Mouse (Mus musculus): Measurements from ENCODE around the gene Elmsan1. TPM values are rescaled to one million over a fixed set of nuclear protein-coding genes. Genes with fewer than 3 reads are reported as not detected.

Gene Elmsan1
- total and polyA plus RNA-seq, 3 experiments = 2.2 to 14.3 (median 5.6) TPM

DNA sequence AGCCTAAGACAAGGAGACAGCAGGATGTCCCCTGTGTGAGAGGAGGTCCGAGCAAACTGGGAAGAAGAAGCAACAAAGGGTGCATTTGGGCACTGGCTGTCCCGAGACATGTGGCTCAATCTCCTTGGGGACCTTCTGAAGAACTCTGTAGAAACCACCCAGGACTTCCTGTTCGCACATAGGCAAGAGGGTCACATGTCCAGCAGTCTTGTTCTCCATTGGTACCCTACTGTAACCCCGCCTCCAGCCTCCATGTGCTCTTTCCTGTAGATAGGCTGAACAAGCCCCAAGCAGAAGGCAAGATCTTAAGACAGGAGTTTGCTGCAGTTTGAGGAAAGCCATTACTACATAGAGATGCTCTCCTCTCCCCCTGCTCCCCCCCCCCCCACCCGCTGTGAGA is 34.1 kb upstream of the Elmsan1 start:
- dilution Hi-C loops (cut with MboI; ENCODE audit: extremely low pct_ligation_motif_present, extremely low pct_unique_long_range_greater_than_20kb, low sequenced_read_pairs) = no loop called here
- H3K9me3 ChIP-seq (replicated peaks; ENCODE audit: low read length) = peaks cover 9% of the 10 kb centered on the region

DNA sequence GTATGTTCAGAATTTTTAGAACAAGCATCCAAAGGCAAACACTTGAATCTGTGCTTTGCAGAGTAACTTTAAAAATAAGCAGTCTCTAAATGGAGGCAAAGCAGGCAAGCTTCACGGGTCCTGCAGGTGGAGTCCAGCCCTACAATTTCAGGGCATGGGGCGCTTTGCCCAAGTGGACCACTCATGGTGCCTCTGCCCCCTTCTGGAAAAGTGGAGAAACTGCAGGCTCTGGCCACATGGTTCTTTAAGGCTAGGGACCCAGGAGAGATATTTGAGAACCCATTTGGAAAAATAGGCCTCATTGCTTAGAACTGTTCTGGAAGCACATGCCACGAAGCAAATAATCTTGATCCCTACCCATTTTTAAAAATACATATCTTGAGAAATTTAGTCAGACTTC is 30.5 kb upstream of the Elmsan1 start:
- dilution Hi-C loops (cut with MboI; ENCODE audit: extremely low pct_ligation_motif_present, extremely low pct_unique_long_range_greater_than_20kb, low sequenced_read_pairs) = no loop called here
- Histone ChIP-seq H3K36me3 (replicated peaks in 1 of 2; ENCODE audit: control insufficient read depth in 1 of 2, insufficient read depth in 1 of 2, low read length in 1 of 2) (no peaks in the 10 kb centered on the region), H3K9ac (ENCODE audit: insufficient read depth, low read depth) (no peak overlapping the region), H3K9me3 (replicated peaks; ENCODE audit: low read length) (peaks cover 4% of the 10 kb centered on the region), H3K4me3 (replicated peaks in 1 of 3; ENCODE audit: low read depth in 2 of 3, low read length in 2 of 3, poor library complexity in 1 of 3) (no peak overlapping the region), H3K4me2 (ENCODE audit: insufficient read depth, low read depth, poor library complexity, severe bottlenecking) (no peak overlapping the region), H3K4me1 (ENCODE audit: control insufficient read depth in 1 of 2, insufficient read depth in 2 of 2) (peaks cover 2 to 29% of the 10 kb centered on the region in 2 experiments; a peak in 2 of 4 replicates), H3K27ac (ENCODE audit: insufficient read depth, low read depth) (no peak overlapping the region), H3K79me2 (replicated peaks; ENCODE audit: control insufficient read depth, extremely low read depth, insufficient read depth, poor library complexity, severe bottlenecking) (no peaks in the 10 kb centered on the region), H3K27me3 (replicated peaks) (no peaks in the 10 kb centered on the region)
- DNase-seq (ENCODE audit: extremely low read depth) = peak; percentile 81
- in situ Hi-C loops (cut with MboI; ENCODE audit: low pct_ligation_motif_present, low pct_unique_long_range_greater_than_20kb, low sequenced_read_pairs) = loop anchor here (10.0 kb wide), 1 partner anchor 84 kb away; no protein-coding TSS in a partner anchor
- no peak for TF ChIP-seq EP300 (IDR thresholded peaks at IDR 0.05; ENCODE audit: low read length)
- no peak for TF ChIP-seq MAZ (IDR thresholded peaks at IDR 0.05; ENCODE audit: low read depth, low read length)
- TF ChIP-seq RAD21 (IDR thresholded peaks at IDR 0.05; ENCODE audit: low read depth, low read length) = peak; percentile 94
- no peak for TF ChIP-seq ETS1 (conservative IDR thresholded peaks at IDR 0.05; ENCODE audit: low read depth, low read length)
- no peak for TF ChIP-seq USF1 (IDR thresholded peaks at IDR 0.05; ENCODE audit: low read depth, low read length)
- TF ChIP-seq SIN3A (IDR thresholded peaks at IDR 0.05; ENCODE audit: low read length) = no peak
- TF ChIP-seq JUND (conservative IDR thresholded peaks at IDR 0.05; ENCODE audit: low read depth, low read length) = no peak
- no peak for TF ChIP-seq HCFC1 (IDR thresholded peaks at IDR 0.05; ENCODE audit: low read depth, low read length)
- peak; percentile 9; the same call in 1 of the 2 replicates for TF ChIP-seq USF2 (conservative IDR thresholded peaks at IDR 0.05; ENCODE audit: low read depth, low read length)
- TF ChIP-seq CTCF (conservative IDR thresholded peaks at IDR 0.05 in 1 of 2, IDR thresholded peaks at IDR 0.05 in 1 of 2; ENCODE audit: low read depth in 2 of 2, low read length in 2 of 2) = peak; percentile 70 to 99
- no peak for TF ChIP-seq E2F4 (IDR thresholded peaks at IDR 0.05; ENCODE audit: insufficient replicate concordance, low read depth, low read length)
- TF ChIP-seq NELFE (IDR thresholded peaks at IDR 0.05; ENCODE audit: low read depth, low read length) = no peak; the same call in 1 of the 2 replicates
- TF ChIP-seq POLR2AphosphoS2 (IDR thresholded peaks at IDR 0.05; ENCODE audit: low read depth, low read length) = no peak
- TF ChIP-seq RCOR1 (conservative IDR thresholded peaks at IDR 0.05; ENCODE audit: low read depth, low read length) = no peak
- no peak for TF ChIP-seq CHD2 (IDR thresholded peaks at IDR 0.05; ENCODE audit: low read length)
- TF ChIP-seq CHD1 (IDR thresholded peaks at IDR 0.05; ENCODE audit: low read depth, low read length) = no peak
- no peak for TF ChIP-seq PAX5 (IDR thresholded peaks at IDR 0.05; ENCODE audit: low read length)
- TF ChIP-seq GABPA (IDR thresholded peaks at IDR 0.05; ENCODE audit: insufficient replicate concordance, low read depth, low read length) = no peak
- TF ChIP-seq MYC (IDR thresholded peaks at IDR 0.05; ENCODE audit: low read depth, low read length) = peak; percentile 89

More for the DNA sequence above, 34.1 kb upstream of the Elmsan1 start:
- Histone ChIP-seq H3K27me3 (replicated peaks) (no peaks in the 10 kb centered on the region), H3K4me3 (replicated peaks in 1 of 3; ENCODE audit: low read depth in 2 of 3, low read length in 2 of 3, poor library complexity in 1 of 3) (no peak overlapping the region), H3K36me3 (replicated peaks in 1 of 2; ENCODE audit: control insufficient read depth in 1 of 2, insufficient read depth in 1 of 2, low read length in 1 of 2) (no peaks in the 10 kb centered on the region), H3K4me1 (ENCODE audit: control insufficient read depth in 1 of 2, insufficient read depth in 2 of 2) (peaks cover 0 to 12% of the 10 kb centered on the region in 2 experiments; a peak in 2 of 4 replicates), H3K4me2 (ENCODE audit: insufficient read depth, low read depth, poor library complexity, severe bottlenecking) (no peak overlapping the region), H3K9ac (ENCODE audit: insufficient read depth, low read depth) (no peak overlapping the region), H3K79me2 (replicated peaks; ENCODE audit: control insufficient read depth, extremely low read depth, insufficient read depth, poor library complexity, severe bottlenecking) (no peaks in the 10 kb centered on the region), H3K27ac (ENCODE audit: insufficient read depth, low read depth) (no peak overlapping the region)
- TF ChIP-seq RCOR1 (conservative IDR thresholded peaks at IDR 0.05; ENCODE audit: low read depth, low read length) = no peak
- no peak for TF ChIP-seq JUN (IDR thresholded peaks at IDR 0.05; ENCODE audit: insufficient read depth, low read depth, low read length)
- TF ChIP-seq E2F4 (IDR thresholded peaks at IDR 0.05; ENCODE audit: insufficient replicate concordance, low read depth, low read length) = no peak
- no peak for TF ChIP-seq RAD21 (IDR thresholded peaks at IDR 0.05; ENCODE audit: low read depth, low read length)
- TF ChIP-seq SMC3 (IDR thresholded peaks at IDR 0.05; ENCODE audit: low read depth, low read length) = no peak
- TF ChIP-seq USF1 (IDR thresholded peaks at IDR 0.05; ENCODE audit: low read depth, low read length) = peak; percentile 65
- no peak for TF ChIP-seq SIN3A (IDR thresholded peaks at IDR 0.05; ENCODE audit: low read length)
- no peak for TF ChIP-seq CHD1 (IDR thresholded peaks at IDR 0.05; ENCODE audit: low read depth, low read length)
- no peak for TF ChIP-seq MXI1 (IDR thresholded peaks at IDR 0.05; ENCODE audit: low read depth, low read length)
- no peak for TF ChIP-seq IRF4 (IDR thresholded peaks at IDR 0.05; ENCODE audit: low read depth, low read length)
- no peak for TF ChIP-seq POLR2A (IDR thresholded peaks at IDR 0.05; ENCODE audit: low read depth, low read length)
- no peak for TF ChIP-seq GABPA (IDR thresholded peaks at IDR 0.05; ENCODE audit: insufficient replicate concordance, low read depth, low read length)
- no peak for TF ChIP-seq JUND (conservative IDR thresholded peaks at IDR 0.05; ENCODE audit: low read depth, low read length)
- no peak for TF ChIP-seq KAT2A (IDR thresholded peaks at IDR 0.05; ENCODE audit: insufficient replicate concordance, low read length)
- TF ChIP-seq TBP (conservative IDR thresholded peaks at IDR 0.05; ENCODE audit: low read depth, low read length) = no peak
- TF ChIP-seq CTCF (conservative IDR thresholded peaks at IDR 0.05 in 1 of 2, IDR thresholded peaks at IDR 0.05 in 1 of 2; ENCODE audit: low read depth in 2 of 2, low read length in 2 of 2) = no peak
- peak; percentile 71 for TF ChIP-seq MAX (IDR thresholded peaks at IDR 0.05; ENCODE audit: low read length)
- no peak for TF ChIP-seq HCFC1 (IDR thresholded peaks at IDR 0.05; ENCODE audit: low read depth, low read length)
- TF ChIP-seq USF2 (conservative IDR thresholded peaks at IDR 0.05; ENCODE audit: low read depth, low read length) = peak; percentile 66
- TF ChIP-seq PAX5 (IDR thresholded peaks at IDR 0.05; ENCODE audit: low read length) = no peak
- TF ChIP-seq ELF1 (IDR thresholded peaks at IDR 0.05; ENCODE audit: low read depth, low read length) = peak; percentile 59
- no peak for TF ChIP-seq MAZ (IDR thresholded peaks at IDR 0.05; ENCODE audit: low read depth, low read length)
- TF ChIP-seq MAFK (IDR thresholded peaks at IDR 0.05; ENCODE audit: insufficient replicate concordance, low read length) = no peak
- no peak for TF ChIP-seq TCF12 (IDR thresholded peaks at IDR 0.05; ENCODE audit: low read depth, low read length)
- TF ChIP-seq UBTF (IDR thresholded peaks at IDR 0.05; ENCODE audit: low read depth, low read length) = no peak
- TF ChIP-seq MYC (IDR thresholded peaks at IDR 0.05; ENCODE audit: low read depth, low read length) = peak; percentile 51; the same call in 1 of the 2 replicates
- TF ChIP-seq ZNF384 (IDR thresholded peaks at IDR 0.05; ENCODE audit: low read depth, low read length) = no peak
- no peak for TF ChIP-seq ZC3H11A (IDR thresholded peaks at IDR 0.05; ENCODE audit: low read depth, low read length)
- no peak for TF ChIP-seq EP300 (IDR thresholded peaks at IDR 0.05; ENCODE audit: low read length)
- no peak for TF ChIP-seq NRF1 (IDR thresholded peaks at IDR 0.05; ENCODE audit: low read depth, low read length)
- no peak for TF ChIP-seq BHLHE40 (IDR thresholded peaks at IDR 0.05; ENCODE audit: low read depth, low read length)
- TF ChIP-seq CHD2 (IDR thresholded peaks at IDR 0.05; ENCODE audit: low read length) = no peak
- no peak for TF ChIP-seq ZKSCAN1 (IDR thresholded peaks at IDR 0.05; ENCODE audit: borderline replicate concordance, low read depth, low read length)
- no peak for TF ChIP-seq POLR2AphosphoS2 (IDR thresholded peaks at IDR 0.05; ENCODE audit: low read depth, low read length)
- no peak for TF ChIP-seq ETS1 (conservative IDR thresholded peaks at IDR 0.05; ENCODE audit: low read depth, low read length)
- no peak for TF ChIP-seq ZMIZ1 (IDR thresholded peaks at IDR 0.05; ENCODE audit: low read depth, low read length)
- TF ChIP-seq MEF2A (IDR thresholded peaks at IDR 0.05; ENCODE audit: borderline replicate concordance, low read depth, low read length) = no peak
- no peak for TF ChIP-seq NELFE (IDR thresholded peaks at IDR 0.05; ENCODE audit: low read depth, low read length)
- peak; percentile 68 for DNase-seq (ENCODE audit: extremely low read depth)
- in situ Hi-C loops (cut with MboI; ENCODE audit: low pct_ligation_motif_present, low pct_unique_long_range_greater_than_20kb, low sequenced_read_pairs) = loop anchor here (25.0 kb wide), 1 partner anchor 291 kb away; the partner anchor contains the start of gene Riox1
